Mouse (Mus musculus) cerebellum, adult 9-11 months (tissue): Measurements from ENCODE around the gene Grk4.

Source experiments
- DNase-seq: peaks from one replicate; pipeline ENCODE4 v3.0.0; 2022

The Grk4 gene

GRCm38 (mm10) chr5:34659686-34660590 is at the start of gene Grk4, which contains the start of gene Nop14:
TSS of gene Grk4 (plus strand) at chr5:34660379.
TSS of gene Nop14 (minus strand) at chr5:34660148.
- peak; percentile 99 for DNase-seq

- no peak for DNase-seq
Measured at GRCm38 (mm10) chr5:34632996-34633395, 27.2 kb upstream of the Grk4 start.

- DNase-seq: no peak
Measured at GRCm38 (mm10) chr5:34633641-34634040, 26.5 kb upstream of the Grk4 start.

GRCm38 (mm10) chr5:34634746-34635400 is 25.3 kb upstream of the Grk4 start:
- no peak for DNase-seq

GRCm38 (mm10) chr5:34635665-34636192 is 24.4 kb upstream of the Grk4 start:
- peak; percentile 59 for DNase-seq

- peak; percentile 81 for DNase-seq
Measured at GRCm38 (mm10) chr5:34636481-34637287, 23.5 kb upstream of the Grk4 start, which contains the start of gene Mfsd10. TSS of gene Mfsd10 (minus strand) at chr5:34637212.

- no peak for DNase-seq
Measured at GRCm38 (mm10) chr5:34637591-34638156, 22.5 kb upstream of the Grk4 start.

- no peak for DNase-seq
Measured at GRCm38 (mm10) chr5:34641991-34642390, 18.2 kb upstream of the Grk4 start.

- DNase-seq: peak; percentile 49
Measured at GRCm38 (mm10) chr5:34642932-34643331, 17.2 kb upstream of the Grk4 start.

- peak; percentile 60 for DNase-seq
Measured at GRCm38 (mm10) chr5:34647581-34647980, 12.6 kb upstream of the Grk4 start.

- DNase-seq: no peak
Measured at GRCm38 (mm10) chr5:34652961-34653360, 7.2 kb upstream of the Grk4 start.

- DNase-seq: no peak
Measured at GRCm38 (mm10) chr5:34654881-34655280, 5.3 kb upstream of the Grk4 start.

- DNase-seq: no peak
Measured at GRCm38 (mm10) chr5:34657556-34657955, 2.6 kb upstream of the Grk4 start.

GRCm38 (mm10) chr5:34660591-34661130 is 482 bp downstream of the Grk4 start:
- DNase-seq: no peak

- DNase-seq: no peak
Measured at GRCm38 (mm10) chr5:34661909-34662308, 1.7 kb downstream of the Grk4 start.

GRCm38 (mm10) chr5:34663231-34663630 is 3.1 kb downstream of the Grk4 start:
- DNase-seq: no peak

GRCm38 (mm10) chr5:34669493-34669892 is 9.3 kb downstream of the Grk4 start:
- no peak for DNase-seq

GRCm38 (mm10) chr5:34670280-34670679 is 10.1 kb downstream of the Grk4 start:
- no peak for DNase-seq

- no peak for DNase-seq
Measured at GRCm38 (mm10) chr5:34689868-34690267, 29.7 kb downstream of the Grk4 start.

GRCm38 (mm10) chr5:34692782-34693181 is 32.6 kb downstream of the Grk4 start:
- DNase-seq: no peak

- no peak for DNase-seq
Measured at GRCm38 (mm10) chr5:34695521-34695920, 35.3 kb downstream of the Grk4 start.

- DNase-seq: no peak
Measured at GRCm38 (mm10) chr5:34708436-34708835, 48.3 kb downstream of the Grk4 start.
